16 mouse cellular contexts compared by ENCODE assay signal in genomic region chr9:15240863-15241595, GRCm38 (mm10). TPM values are rescaled to one million over a fixed set of nuclear protein-coding genes. Genes with fewer than 3 reads are reported as not detected.
DNase-seq lines count a peak whose midpoint lies in the region; ATAC-seq and TF ChIP-seq lines count a peak whose summit lies in the region.
"Had no signal": no experiment of that assay in that cellular context is flagged by ENCODE, and none has a peak within 500 bp of the region (broad histone marks: within the 10 kb centered on the region; RNA-seq: fewer than 3 reads in every experiment).

No protein-coding gene starts in this region.

- no peak overlapping the region for H3K27ac ChIP-seq in kidney, embryonic 16.5 days (ENCODE audit: low read length)
- no peak overlapping the region for H3K27ac ChIP-seq in stomach, postnatal 0 days (replicated peaks)
- no peak overlapping the region for H3K27ac ChIP-seq in hindbrain, embryonic 11.5 days (ENCODE audit: low read depth, low read length)
- H3K27ac ChIP-seq: embryonic facial prominence, embryonic 12.5 days; forebrain, embryonic 12.5 days had no signal

- TF ChIP-seq CTCF in stomach, postnatal 0 days (IDR thresholded peaks at IDR 0.05; ENCODE audit: low read depth), result no peak

- ATAC-seq in kidney, embryonic 16.5 days (ENCODE audit: low FRiP score, low TSS enrichment), result no peak
- no peak for ATAC-seq in stomach, postnatal 0 days (ENCODE audit: low FRiP score, low TSS enrichment)
- ATAC-seq in hindbrain, embryonic 11.5 days (ENCODE audit: low FRiP score), result no peak
- ATAC-seq: forebrain, postnatal 0 days; hindbrain, embryonic 16.5 days; inflammation-experienced regulatory T-cells, adult 6 months had no signal

- peaks cover 19% of the 10 kb centered on the region for H3K4me1 ChIP-seq in kidney, embryonic 16.5 days (ENCODE audit: insufficient read depth, low read length)
- H3K4me1 ChIP-seq in stomach, postnatal 0 days (replicated peaks; ENCODE audit: control insufficient read depth, insufficient read depth), result no peaks in the 10 kb centered on the region; the same call in 1 of the 2 replicates
- H3K4me1 ChIP-seq in hindbrain, embryonic 11.5 days (replicated peaks; ENCODE audit: control insufficient read depth, insufficient read depth, low read length), result no peaks in the 10 kb centered on the region

- H3K9ac ChIP-seq in kidney, embryonic 16.5 days (replicated peaks; ENCODE audit: low read length), result no peak overlapping the region
- no peak overlapping the region; the same call in 1 of the 2 replicates for H3K9ac ChIP-seq in stomach, postnatal 0 days (ENCODE audit: low read length)
- H3K9ac ChIP-seq in hindbrain, embryonic 11.5 days (ENCODE audit: low read depth, low read length), result no peak overlapping the region
- H3K9ac ChIP-seq: embryonic facial prominence, embryonic 12.5 days; forebrain, embryonic 12.5 days; forebrain, postnatal 0 days had no signal

- H3K27me3 ChIP-seq in kidney, embryonic 16.5 days (ENCODE audit: insufficient read depth, low read length), result no peaks in the 10 kb centered on the region
- no peaks in the 10 kb centered on the region for H3K27me3 ChIP-seq in stomach, postnatal 0 days (ENCODE audit: control insufficient read depth, insufficient read depth, low read length)
- no peaks in the 10 kb centered on the region; the same call in 1 of the 2 replicates for H3K27me3 ChIP-seq in hindbrain, embryonic 11.5 days (ENCODE audit: control insufficient read depth, insufficient read depth, low read length)

- WGBS in kidney, embryonic 16.5 days, result 75% methylated on average over 6 of the region's 6 CpGs
- WGBS in stomach, postnatal 0 days, result 61% methylated on average over 6 of the region's 6 CpGs
- 78% methylated on average over 6 of the region's 6 CpGs for WGBS in hindbrain, embryonic 11.5 days

- no peaks in the 10 kb centered on the region for H3K36me3 ChIP-seq in kidney, embryonic 16.5 days (ENCODE audit: insufficient read depth, low read length)
- H3K36me3 ChIP-seq in stomach, postnatal 0 days (ENCODE audit: control insufficient read depth, insufficient read depth, low read length), result no peaks in the 10 kb centered on the region
- H3K36me3 ChIP-seq in hindbrain, embryonic 11.5 days (ENCODE audit: control insufficient read depth, insufficient read depth, low read length), result no peaks in the 10 kb centered on the region
- H3K36me3 ChIP-seq: embryonic facial prominence, embryonic 12.5 days; forebrain, embryonic 12.5 days had no signal

- DNase-seq in heart, adult 11 months, result peak; percentile 21
- no peak for DNase-seq in heart, postnatal 4 days
- DNase-seq in kidney, adult 11 months, result no peak
- DNase-seq in testis, postnatal 10 days (ENCODE audit: low spot score), result peak; percentile 19
- DNase-seq in testis, postnatal 14 days (ENCODE audit: low spot score), result no peak
- DNase-seq in stomach, postnatal 0 days (ENCODE audit: low spot score), result peak; percentile 11
- no peak for DNase-seq in hindbrain, embryonic 11.5 days (ENCODE audit: low spot score)
- DNase-seq: cerebellum, adult 11 months had no signal

- no peaks in the 10 kb centered on the region for H3K9me3 ChIP-seq in kidney, embryonic 16.5 days (ENCODE audit: low read length)
- H3K9me3 ChIP-seq in stomach, postnatal 0 days (ENCODE audit: control insufficient read depth, low read length), result no peaks in the 10 kb centered on the region
- no peaks in the 10 kb centered on the region for H3K9me3 ChIP-seq in hindbrain, embryonic 11.5 days (ENCODE audit: control insufficient read depth, low read length)
- H3K9me3 ChIP-seq: embryonic facial prominence, embryonic 12.5 days; forebrain, embryonic 12.5 days had no signal

- no peak for TF ChIP-seq EP300 in stomach, postnatal 0 days (optimal IDR thresholded peaks at IDR 0.05)

- 0 out of 2 replicates have a peak overlapping the region, but pooled peaks have one; percentile 1 for H3K4me2 ChIP-seq in kidney, embryonic 16.5 days (replicated peaks; ENCODE audit: low read depth, low read length)
- peak overlapping the region; percentile 86; the same call in 1 of the 2 replicates for H3K4me2 ChIP-seq in stomach, postnatal 0 days (replicated peaks; ENCODE audit: low read depth)
- H3K4me2 ChIP-seq in hindbrain, embryonic 11.5 days (replicated peaks; ENCODE audit: low read depth, low read length), result no peak overlapping the region
- H3K4me2 ChIP-seq: embryonic facial prominence, embryonic 12.5 days; forebrain, embryonic 12.5 days had no signal

- no peak overlapping the region for H3K4me3 ChIP-seq in kidney, embryonic 16.5 days (ENCODE audit: low read length)
- no peak overlapping the region for H3K4me3 ChIP-seq in stomach, postnatal 0 days (ENCODE audit: low read depth, low read length)
- H3K4me3 ChIP-seq in hindbrain, embryonic 11.5 days (ENCODE audit: low read depth, low read length), result no peak overlapping the region
- H3K4me3 ChIP-seq: embryonic facial prominence, embryonic 12.5 days; forebrain, embryonic 12.5 days had no signal

RNA-seq across cellular contexts. Expression of gene Vstm5, which starts 2.2 kb away (rescaled TPM):
- 1 to 10 TPM; 1.7 to 1.9 TPM for total RNA-seq in heart, postnatal 4 days (2021)
- polyA plus RNA-seq in kidney, embryonic 16.5 days (2015; fragmentation: Nextera tagmentation; extraction: Ambion mirVana), result 7.9 and 8.7 TPM in 2 replicates
- 19.5 and 20.4 TPM in 2 replicates for polyA plus RNA-seq in stomach, postnatal 0 days (2015; fragmentation: Nextera tagmentation; extraction: Ambion mirVana)
- 1.8 and 2.1 TPM in 2 replicates for polyA plus RNA-seq in hindbrain, embryonic 11.5 days (2014; fragmentation: Nextera tagmentation; extraction: Ambion mirVana)
- total RNA-seq: hematopoietic stem cell, adult 5-6 weeks had no signal
- polyA plus RNA-seq: C2C12; inflammation-experienced regulatory T-cells, adult 6 months had no signal

RNA-seq across cellular contexts. Expression of gene Med17, which starts 38.7 kb away (rescaled TPM):
- total RNA-seq in heart, postnatal 4 days (2021), result 10 to 100 TPM; 20.7 to 22.1 TPM
- 29.6 and 37.0 TPM in 2 replicates for polyA plus RNA-seq in kidney, embryonic 16.5 days (2015; fragmentation: Nextera tagmentation; extraction: Ambion mirVana)
- polyA plus RNA-seq in stomach, postnatal 0 days (2015; fragmentation: Nextera tagmentation; extraction: Ambion mirVana), result 18.5 and 20.0 TPM in 2 replicates
- 37.3 and 41.2 TPM in 2 replicates for polyA plus RNA-seq in hindbrain, embryonic 11.5 days (2014; fragmentation: Nextera tagmentation; extraction: Ambion mirVana)

Comparison
In these comparisons a context has a peak if more than half of its experiments do, and no peak if none do; other contexts are left out.
1. DNase-seq: peak in heart, adult 11 months (single experiment), testis, postnatal 10 days (single experiment) and stomach, postnatal 0 days (single experiment); none in heart, postnatal 4 days (single experiment), kidney, adult 11 months (single experiment), testis, postnatal 14 days (single experiment) and hindbrain, embryonic 11.5 days (single experiment).